Mouse (Mus musculus): ENCODE measurements around the gene Pno1.
A peak's percentile ranks its signal among the peaks of the same experiment; 100 is the strongest.

The Pno1 gene

GRCm38 (mm10) chr11:17172300-17172699 lies 39.1 kb downstream of the Pno1 start:
- DNase-seq, result no peak

- DNase-seq, result no peak
These were observed 40.2 kb downstream of the Pno1 start for GRCm38 (mm10) chr11:17170938-17171729.

- DNase-seq, result no peak
These were observed 42.1 kb downstream of the Pno1 start for GRCm38 (mm10) chr11:17169262-17169661.

GRCm38 (mm10) chr11:17166627-17167026 lies 44.7 kb downstream of the Pno1 start:
- no peak for DNase-seq

- no peak for DNase-seq
These were observed 47.4 kb downstream of the Pno1 start for GRCm38 (mm10) chr11:17163956-17164355.

- peak; percentile 55 for DNase-seq
These were observed 51.1 kb downstream of the Pno1 start for GRCm38 (mm10) chr11:17160242-17160641.

- DNase-seq, result peak; percentile 67
These were observed 51.6 kb downstream of the Pno1 start for GRCm38 (mm10) chr11:17159738-17160241.

- peak; percentile 97 for DNase-seq
These were observed 52.3 kb downstream of the Pno1 start, which contains the start of gene Ppp3r1 for GRCm38 (mm10) chr11:17158858-17159737. Gene Ppp3r1, plus strand, starts transcription at chr11:17159263.
